Comparison of ENCODE assay signal across 12 mouse cellular contexts in genomic region chr6:129680379-129680778, GRCm38 (mm10). TPM values are rescaled to one million over a fixed set of nuclear protein-coding genes. Genes with fewer than 3 reads are reported as not detected.
DNase-seq lines count a peak whose midpoint lies in the region; ATAC-seq and TF ChIP-seq lines count a peak whose summit lies in the region.
"Had no signal": no experiment of that assay in that cellular context is flagged by ENCODE, and none has a peak within 500 bp of the region (broad histone marks: within the 10 kb centered on the region; RNA-seq: fewer than 3 reads in every experiment).

No protein-coding gene starts in this region.

- H3K4me1 ChIP-seq in lung, postnatal 0 days (ENCODE audit: insufficient read depth, low read depth, low read length): no peaks in the 10 kb centered on the region
- H3K4me1 ChIP-seq in stomach, postnatal 0 days (replicated peaks; ENCODE audit: control insufficient read depth, insufficient read depth): no peaks in the 10 kb centered on the region
- H3K4me1 ChIP-seq: forebrain, embryonic 13.5 days; megakaryocyte, embryonic 14.5 days had no signal

- no peak for TF ChIP-seq EP300 in lung, postnatal 0 days (IDR thresholded peaks at IDR 0.05)
- no peak for TF ChIP-seq EP300 in stomach, postnatal 0 days (optimal IDR thresholded peaks at IDR 0.05)

- no peak overlapping the region for H3K4me3 ChIP-seq in lung, postnatal 0 days (ENCODE audit: low read depth, low read length)
- H3K4me3 ChIP-seq in stomach, postnatal 0 days (ENCODE audit: low read depth, low read length): no peak overlapping the region
- H3K4me3 ChIP-seq: forebrain, embryonic 13.5 days; megakaryocyte, embryonic 14.5 days had no signal

- 67% methylated on average over 1 of the region's 1 CpGs for WGBS in lung, postnatal 0 days
- WGBS in stomach, postnatal 0 days: 63% methylated on average over 1 of the region's 1 CpGs

- TF ChIP-seq CTCF in lung, postnatal 0 days (IDR thresholded peaks at IDR 0.05): no peak
- TF ChIP-seq CTCF in stomach, postnatal 0 days (IDR thresholded peaks at IDR 0.05; ENCODE audit: low read depth): no peak

- no peak overlapping the region for H3K9ac ChIP-seq in lung, postnatal 0 days (replicated peaks; ENCODE audit: low read depth)
- no peak overlapping the region for H3K9ac ChIP-seq in stomach, postnatal 0 days (ENCODE audit: low read length)
- H3K9ac ChIP-seq: forebrain, embryonic 13.5 days had no signal

- peak; percentile 26 to 34 for DNase-seq in cerebellum, postnatal 10 days
- DNase-seq in cerebellum, adult 11-12 months: no peak
- DNase-seq in lung, postnatal 36 days: peak; percentile 1
- DNase-seq in lung, postnatal 0 days (ENCODE audit: low spot score): no peak
- DNase-seq in brain, adult 2 months (ENCODE audit: low read depth, low spot score): peak; percentile 14
- DNase-seq in stomach, postnatal 0 days (ENCODE audit: low spot score): peak; percentile 55
- DNase-seq in frontal cortex, postnatal 14 days (ENCODE audit: low spot score in 2 of 2): no peak
- no peak for DNase-seq in right cerebral cortex, postnatal 4 days

- H3K27me3 ChIP-seq in lung, postnatal 0 days (replicated peaks; ENCODE audit: insufficient read depth, low read length): no peaks in the 10 kb centered on the region
- H3K27me3 ChIP-seq in stomach, postnatal 0 days (ENCODE audit: control insufficient read depth, insufficient read depth, low read length): no peaks in the 10 kb centered on the region
- H3K27me3 ChIP-seq: CH12.LX; forebrain, embryonic 13.5 days; megakaryocyte, embryonic 14.5 days had no signal

- no peaks in the 10 kb centered on the region for H3K36me3 ChIP-seq in lung, postnatal 0 days (ENCODE audit: insufficient read depth, low read length)
- H3K36me3 ChIP-seq in stomach, postnatal 0 days (ENCODE audit: control insufficient read depth, insufficient read depth, low read length): no peaks in the 10 kb centered on the region

- no peaks in the 10 kb centered on the region for H3K9me3 ChIP-seq in lung, postnatal 0 days (ENCODE audit: low read length)
- H3K9me3 ChIP-seq in stomach, postnatal 0 days (ENCODE audit: control insufficient read depth, low read length): no peaks in the 10 kb centered on the region
- H3K9me3 ChIP-seq: forebrain, embryonic 13.5 days; megakaryocyte, embryonic 14.5 days had no signal

- no peak overlapping the region for H3K4me2 ChIP-seq in lung, postnatal 0 days (replicated peaks; ENCODE audit: low read depth, low read length)
- H3K4me2 ChIP-seq in stomach, postnatal 0 days (replicated peaks; ENCODE audit: low read depth): no peak overlapping the region
- H3K4me2 ChIP-seq: forebrain, embryonic 13.5 days had no signal

- ATAC-seq in lung, postnatal 0 days: no peak
- ATAC-seq in stomach, postnatal 0 days (ENCODE audit: low FRiP score, low TSS enrichment): peak; percentile 89
- ATAC-seq: forebrain, embryonic 13.5 days had no signal

- no peak overlapping the region for H3K27ac ChIP-seq in lung, postnatal 0 days (ENCODE audit: low read length)
- H3K27ac ChIP-seq in stomach, postnatal 0 days (replicated peaks): no peak overlapping the region
- H3K27ac ChIP-seq: forebrain, embryonic 13.5 days had no signal

RNA-seq across cellular contexts. Expression of gene Klrc1, which starts 1.6 kb away (rescaled TPM):
- polyA plus RNA-seq in lung, postnatal 0 days (2015; fragmentation: Nextera tagmentation; extraction: Ambion mirVana): 0.30 and 0.61 TPM in 2 replicates
- 0.08 and 0.19 TPM in 2 replicates for polyA plus RNA-seq in stomach, postnatal 0 days (2015; fragmentation: Nextera tagmentation; extraction: Ambion mirVana)
- polyA plus RNA-seq: forebrain, embryonic 13.5 days; neural tube, embryonic 14.5 days had no signal

RNA-seq across cellular contexts. Expression of gene Klrc2, which starts 19.9 kb away (rescaled TPM):
- 0.13 TPM in 1 of 2 replicates, not detected in the other for polyA plus RNA-seq in lung, postnatal 0 days (2015; fragmentation: Nextera tagmentation; extraction: Ambion mirVana)
- polyA plus RNA-seq in stomach, postnatal 0 days (2015; fragmentation: Nextera tagmentation; extraction: Ambion mirVana): not detected in 2 replicates
- polyA plus RNA-seq: forebrain, embryonic 13.5 days; neural tube, embryonic 14.5 days had no signal

RNA-seq across cellular contexts. Expression of gene Klri1, which starts 36.6 kb away (rescaled TPM):
- polyA plus RNA-seq in lung, postnatal 0 days (2015; fragmentation: Nextera tagmentation; extraction: Ambion mirVana): not detected in 2 replicates
- not detected in 2 replicates for polyA plus RNA-seq in stomach, postnatal 0 days (2015; fragmentation: Nextera tagmentation; extraction: Ambion mirVana)
- polyA plus RNA-seq: forebrain, embryonic 13.5 days had no signal

RNA-seq across cellular contexts. Expression of gene Klrc3, which starts 37.2 kb away (rescaled TPM):
- not detected in 2 replicates for polyA plus RNA-seq in lung, postnatal 0 days (2015; fragmentation: Nextera tagmentation; extraction: Ambion mirVana)
- not detected in 2 replicates for polyA plus RNA-seq in stomach, postnatal 0 days (2015; fragmentation: Nextera tagmentation; extraction: Ambion mirVana)
- polyA plus RNA-seq: forebrain, embryonic 13.5 days; neural tube, embryonic 14.5 days had no signal

RNA-seq across cellular contexts. Expression of gene Klrk1, which starts 56.7 kb away (rescaled TPM):
- 0.57 and 0.71 TPM in 2 replicates for polyA plus RNA-seq in lung, postnatal 0 days (2015; fragmentation: Nextera tagmentation; extraction: Ambion mirVana)
- polyA plus RNA-seq in stomach, postnatal 0 days (2015; fragmentation: Nextera tagmentation; extraction: Ambion mirVana): 0.15 and 0.21 TPM in 2 replicates

Comparison
In these comparisons a context has a peak if more than half of its experiments do, and no peak if none do; other contexts are left out.
1. DNase-seq: peak in cerebellum, postnatal 10 days (2 of 2), lung, postnatal 36 days (single experiment), brain, adult 2 months (single experiment) and stomach, postnatal 0 days (single experiment); none in cerebellum, adult 11-12 months (single experiment), lung, postnatal 0 days (single experiment), frontal cortex, postnatal 14 days (0 of 2) and right cerebral cortex, postnatal 4 days (single experiment).